Mouse (Mus musculus): ENCODE data around the gene Gm30191. TPM values are rescaled to one million over a fixed set of nuclear protein-coding genes. Genes with fewer than 3 reads are reported as not detected.

Gm30191 gene
- not detected in 2 replicates for polyA plus RNA-seq (2012; rRNA removed)

DNA sequence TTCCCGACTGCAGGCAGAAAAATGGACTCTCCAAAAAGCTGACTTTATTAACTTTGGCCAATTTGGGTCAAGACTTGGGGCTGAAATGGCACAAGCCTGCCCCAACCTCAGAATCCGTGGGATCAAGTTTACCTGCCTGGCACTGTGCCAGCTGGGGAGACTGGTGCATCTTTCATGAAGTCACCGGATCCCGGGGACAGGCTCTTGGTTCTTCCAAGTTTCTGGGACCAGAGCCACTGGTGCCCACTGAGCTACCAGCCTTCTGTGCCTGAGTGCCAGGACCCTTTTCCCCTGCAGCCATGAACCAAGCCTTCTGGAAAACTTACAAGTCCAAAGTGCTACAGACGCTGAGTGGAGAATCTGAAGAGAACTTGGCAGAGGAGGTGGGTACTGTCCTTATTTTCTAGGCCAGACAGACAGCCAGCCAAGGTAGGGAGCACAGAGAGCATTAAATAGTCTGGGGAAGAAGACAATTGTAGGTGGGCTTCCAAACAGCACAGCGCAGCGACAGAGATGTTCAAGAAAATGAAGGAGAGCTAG is at the start of gene Gm30191:
Gene Gm30191, plus strand, starts transcription at position 217 of the 540 bp plus-strand sequence.

DNA sequence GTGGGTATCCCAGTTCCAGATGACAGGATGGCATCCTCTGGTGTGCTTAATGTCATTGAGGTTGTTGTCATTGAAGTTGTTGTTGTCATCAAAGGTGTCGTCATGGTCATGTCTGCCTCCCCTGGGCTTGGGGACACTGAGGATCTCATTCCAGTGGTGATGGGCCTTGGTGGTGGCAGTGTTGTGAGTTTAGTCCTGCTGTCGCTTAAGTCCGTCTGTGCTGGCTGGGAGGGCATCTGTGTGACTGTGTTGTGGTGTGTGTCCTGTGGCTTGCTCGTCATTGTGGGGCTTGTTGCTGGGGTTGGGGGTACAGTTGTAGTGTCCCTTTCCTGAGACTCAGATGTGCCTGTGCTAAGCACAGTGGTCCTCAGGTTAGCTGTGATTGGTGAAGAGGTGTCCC is 43.8 kb upstream of the Gm30191 start, which contains the start of gene Gm7534:
Gene Gm7534, minus strand, starts transcription at position 101 of the 400 bp plus-strand sequence.

DNA sequence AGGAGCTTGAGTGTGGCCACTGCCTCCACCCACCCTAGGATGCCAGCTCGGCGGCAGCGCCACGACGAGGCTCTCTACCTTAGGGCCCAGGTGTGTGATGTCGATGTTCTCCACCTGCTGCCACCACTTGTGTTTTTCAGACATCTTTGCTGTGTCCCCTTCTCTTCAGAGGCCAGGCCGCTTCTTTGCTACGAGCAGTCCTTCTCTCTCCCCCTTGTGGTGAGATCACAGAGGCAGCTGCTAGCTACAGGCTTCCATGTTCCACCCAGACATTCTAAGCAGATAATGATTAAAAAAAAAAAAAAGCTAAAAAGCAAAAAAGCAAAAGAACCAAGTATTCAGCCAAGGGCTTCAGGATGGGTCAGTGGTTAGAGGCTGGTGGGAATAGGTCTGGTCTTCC is 19.5 kb upstream of the Gm30191 start, which contains the start of gene Catsper4:
Gene Catsper4, minus strand, starts transcription at position 190 of the 400 bp plus-strand sequence.

DNA sequence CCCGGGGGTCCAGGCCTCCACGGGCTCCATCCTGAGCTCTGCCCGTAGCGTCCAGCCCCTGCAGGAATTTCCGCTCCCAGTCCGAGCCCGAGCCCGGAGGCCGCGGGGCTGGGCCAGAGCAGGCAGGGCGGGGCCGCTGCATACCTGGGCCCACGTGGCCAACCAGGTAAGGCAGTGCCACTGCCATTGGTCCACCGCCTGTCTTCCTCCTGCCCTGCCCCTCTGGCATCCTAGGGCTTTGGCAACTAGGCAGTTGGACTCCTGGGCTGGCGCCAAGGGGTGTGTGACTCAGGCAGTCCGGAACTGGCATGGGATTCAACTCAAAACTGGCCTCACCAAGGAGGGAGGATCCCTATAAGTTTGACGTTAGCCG is 8.5 kb upstream of the Gm30191 start, which contains the start of gene Cnksr1:
Gene Cnksr1, minus strand, starts transcription at position 121 of the 373 bp plus-strand sequence.

DNA sequence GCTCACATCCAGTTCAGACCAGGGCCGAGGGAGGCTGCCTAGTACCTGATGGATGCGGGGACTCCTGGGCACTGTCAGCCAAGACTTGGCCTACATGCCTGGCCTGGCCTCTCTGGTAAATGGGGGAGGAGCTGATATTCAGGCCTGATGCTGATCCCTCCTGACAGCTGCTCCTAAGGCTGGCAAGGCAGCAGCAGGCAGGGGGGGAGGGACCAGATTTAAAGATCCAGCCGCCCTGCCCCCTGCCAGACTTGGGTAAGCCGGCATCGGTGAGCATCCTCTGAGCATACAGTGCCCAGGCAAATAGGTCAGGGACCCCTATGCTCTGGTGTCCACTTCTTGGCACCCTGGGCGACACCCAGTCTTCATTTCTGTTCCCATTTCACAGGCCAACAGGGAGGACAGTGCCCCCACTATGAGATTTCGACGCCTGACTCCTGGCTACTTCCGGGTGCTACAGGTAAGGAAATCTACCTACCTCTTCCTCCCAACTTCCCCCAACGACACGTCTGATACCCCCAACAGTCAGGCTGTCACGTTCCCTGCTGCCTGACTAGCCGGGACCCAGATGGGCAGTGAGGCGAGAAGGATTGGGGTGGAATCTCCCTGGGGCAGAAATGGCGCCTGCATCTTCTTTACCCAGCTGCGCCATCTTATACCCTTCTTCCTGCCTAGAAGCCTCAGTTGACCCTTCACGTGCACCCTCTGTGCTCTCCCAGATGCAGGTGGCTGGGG is 3.1 kb upstream of the Gm30191 start, which contains the start of gene E130218I03Rik:
Gene E130218I03Rik, plus strand, starts transcription at position 147 of the 735 bp plus-strand sequence.

DNA sequence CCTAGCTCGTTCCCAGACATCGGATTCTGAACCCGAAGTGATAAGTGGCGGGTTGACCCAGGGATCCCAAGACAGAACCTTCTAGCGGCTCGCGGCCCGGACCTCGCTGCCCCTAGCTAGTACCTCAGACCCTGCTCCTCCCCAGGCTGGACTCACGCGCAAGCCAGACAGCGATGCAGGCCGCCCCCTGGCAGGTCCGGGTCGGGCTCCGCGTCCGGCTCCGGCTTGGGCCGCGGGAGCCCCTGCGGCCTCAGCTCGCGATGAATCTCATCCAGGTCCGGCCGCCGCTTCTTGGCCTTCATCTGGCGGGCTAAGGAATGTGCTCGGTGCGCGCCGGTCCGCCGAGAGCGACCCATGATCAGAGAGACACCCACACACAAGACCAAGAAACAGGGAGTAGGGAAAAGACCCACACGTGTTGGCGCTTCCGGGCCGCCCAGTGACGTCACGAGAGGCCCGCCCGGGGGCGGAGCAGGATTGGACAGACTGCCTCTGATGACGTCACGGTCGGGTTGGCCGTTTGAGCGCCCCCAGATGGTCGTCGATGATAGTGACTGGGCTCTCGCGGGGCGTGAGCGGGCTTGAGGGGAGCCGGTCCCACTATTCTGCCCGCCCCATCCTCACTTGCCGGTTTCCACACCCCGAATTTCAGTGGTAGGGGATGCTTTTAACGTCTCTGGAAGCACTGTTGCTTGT is 1.4 kb upstream of the Gm30191 start, which contains the start of gene Zfp593:
Gene Zfp593, minus strand, starts transcription at position 445 of the 696 bp plus-strand sequence.

DNA sequence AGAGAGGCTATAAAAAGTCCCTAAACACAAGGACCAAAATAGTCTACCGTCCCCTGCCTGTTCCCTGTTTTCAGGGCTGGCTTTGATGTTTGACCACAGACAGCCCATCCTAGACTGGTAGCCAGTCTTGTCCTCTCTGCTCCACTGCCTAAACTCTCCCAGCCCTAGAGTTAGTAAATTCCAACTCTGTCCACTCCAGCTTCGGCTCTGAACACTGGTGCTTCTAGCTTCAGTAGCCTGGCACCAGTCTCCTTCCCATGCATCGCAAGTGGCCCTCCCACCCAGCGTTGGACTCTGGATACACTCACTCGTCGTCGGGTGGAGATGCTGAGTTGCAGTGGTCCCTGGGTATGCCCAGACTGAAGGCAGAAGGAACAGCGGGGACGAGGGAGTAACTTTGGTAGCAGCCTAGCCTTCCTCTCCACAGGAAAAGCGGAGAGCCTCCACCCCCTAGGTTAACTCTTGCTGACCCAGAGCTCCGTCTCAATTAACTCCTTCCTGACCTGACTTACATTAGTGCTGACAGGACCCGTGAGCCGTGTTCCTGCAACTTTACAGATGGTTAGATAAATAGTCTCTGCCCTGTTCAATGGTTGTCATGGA is 7.1 kb downstream of the Gm30191 start, which contains the start of gene Grrp1:
Gene Grrp1, minus strand, starts transcription at position 385 of the 603 bp plus-strand sequence.

DNA sequence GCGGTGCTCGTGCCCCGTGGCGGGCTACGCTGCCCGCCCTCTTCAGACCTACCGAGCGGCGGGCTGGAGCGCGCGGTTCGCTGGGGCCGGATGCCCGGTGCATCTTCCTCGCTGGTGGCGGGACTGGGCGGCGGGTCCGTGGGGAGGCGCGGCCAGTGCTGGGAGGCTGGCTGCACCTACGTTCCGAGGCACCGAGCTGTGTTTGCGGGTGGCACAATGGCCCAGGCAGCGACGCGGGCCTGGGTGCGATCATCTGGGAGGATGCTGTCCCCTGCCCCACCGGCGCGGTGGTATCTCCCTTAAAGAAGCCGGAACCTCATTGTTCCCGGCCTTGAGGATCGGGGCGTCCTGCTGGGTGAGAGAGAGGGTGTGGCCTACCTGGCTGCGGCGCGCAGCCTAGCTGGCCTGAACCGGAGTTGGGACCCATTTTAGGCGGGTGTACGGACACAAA is 40.9 kb downstream of the Gm30191 start, which contains the start of gene Pdik1l:
Gene Pdik1l, minus strand, starts transcription at position 321 of the 451 bp plus-strand sequence.

Other genes starting within 250 kb of the Gm30191 start
- 19.4 and 19.7 TPM in 2 replicates for gene Dhdds, start 246.0 kb upstream of the Gm30191 start, polyA plus RNA-seq (2012; rRNA removed)
- gene Lin28a, start 228.1 kb upstream of the Gm30191 start, polyA plus RNA-seq (2012; rRNA removed) = not detected in 2 replicates
- gene Zfp683, start 193.1 kb upstream of the Gm30191 start, polyA plus RNA-seq (2012; rRNA removed) = 0.12 and 0.52 TPM in 2 replicates
- gene Crybg2, start 186.1 kb upstream of the Gm30191 start, polyA plus RNA-seq (2012; rRNA removed) = 47.0 and 49.2 TPM in 2 replicates
- 22.1 and 23.8 TPM in 2 replicates for gene Cd52, start 151.9 kb upstream of the Gm30191 start, polyA plus RNA-seq (2012; rRNA removed)
- 5.9 and 6.5 TPM in 2 replicates for gene Ubxn11, start 144.4 kb upstream of the Gm30191 start, polyA plus RNA-seq (2012; rRNA removed)
- 879 and 909 TPM in 2 replicates for gene Sh3bgrl3, start 118.1 kb upstream of the Gm30191 start, polyA plus RNA-seq (2012; rRNA removed)
- 15.9 and 20.1 TPM in 2 replicates for gene Cep85, start 59.8 kb upstream of the Gm30191 start, polyA plus RNA-seq (2012; rRNA removed)
- gene Gm7534, start 43.9 kb upstream of the Gm30191 start, polyA plus RNA-seq (2012; rRNA removed) = not detected in 2 replicates
- 0.49 and 1.7 TPM in 2 replicates for gene Catsper4, start 19.6 kb upstream of the Gm30191 start, polyA plus RNA-seq (2012; rRNA removed)
- 31.8 and 36.7 TPM in 2 replicates for gene Cnksr1, start 8.5 kb upstream of the Gm30191 start, polyA plus RNA-seq (2012; rRNA removed)
- not detected in 2 replicates for gene E130218I03Rik, start 3.3 kb upstream of the Gm30191 start, polyA plus RNA-seq (2012; rRNA removed)
- 8.8 and 9.7 TPM in 2 replicates for gene Zfp593, start 1.3 kb upstream of the Gm30191 start, polyA plus RNA-seq (2012; rRNA removed)
- gene Grrp1, start 7.2 kb downstream of the Gm30191 start, polyA plus RNA-seq (2012; rRNA removed) = 9.7 and 12.6 TPM in 2 replicates
- gene Pdik1l, start 41.0 kb downstream of the Gm30191 start, polyA plus RNA-seq (2012; rRNA removed) = 2.1 and 3.5 TPM in 2 replicates
- gene Trim63, start 68.2 kb downstream of the Gm30191 start, polyA plus RNA-seq (2012; rRNA removed) = not detected in 2 replicates
- gene Slc30a2, start 96.2 kb downstream of the Gm30191 start, polyA plus RNA-seq (2012; rRNA removed) = 0.24 and 0.33 TPM in 2 replicates
- gene Extl1, start 136.9 kb downstream of the Gm30191 start, polyA plus RNA-seq (2012; rRNA removed) = 0.56 and 2.1 TPM in 2 replicates
- 46.8 and 53.2 TPM in 2 replicates for gene Pafah2, start 149.4 kb downstream of the Gm30191 start, polyA plus RNA-seq (2012; rRNA removed)
- 11.4 and 14.9 TPM in 2 replicates for gene Stmn1, start 221.4 kb downstream of the Gm30191 start, polyA plus RNA-seq (2012; rRNA removed)
- gene Paqr7, start 249.8 kb downstream of the Gm30191 start, polyA plus RNA-seq (2012; rRNA removed) = 18.1 and 20.5 TPM in 2 replicates